Mouse (Mus musculus) gastrocnemius, adult 2 months (tissue): ENCODE results near the gene Smim7. TPM values are rescaled to one million over a fixed set of nuclear protein-coding genes. Genes with fewer than 3 reads are reported as not detected.

Experiments
- DNase-seq: peaks from one replicate; pipeline ENCODE4 v3.0.0; 2022
- H3K27ac ChIP-seq: fragments of 200-600 bp; 2 replicates; pipeline ENCODE4 v1.8.1; 2022; ENCODE audit warnings: mild to moderate bottlenecking
- H3K4me3 ChIP-seq: fragments of 200-600 bp; 2 replicates; pipeline ENCODE4 v1.8.1; 2022; ENCODE audit warnings: mild to moderate bottlenecking, moderate library complexity
- CTCF ChIP-seq: fragments of 200-600 bp; IDR thresholded peaks from 2 replicates; pipeline ENCODE4 v1.8.1; 2022; ENCODE audit warnings: antibody characterized with exemption, mild to moderate bottlenecking, moderate library complexity
- intact Hi-C: fragments of 180-260 bp; cut with DNase I; formaldehyde crosslinking; loops from one replicate; pipeline ENCODE4 v1.15.1; 2025
- microRNA-seq: library from miRNA; unstranded; fragments of <30 nt; microRNA quantifications from one replicate; pipeline ENCODE4 v1.2.0, GENCODE M21; 2021
- total RNA-seq, 2 experiments: library from RNA; stranded (reverse); gene quantifications; 2 replicates each; pipeline ENCODE4 v1.2.3; 2021

Smim7 gene
- total RNA-seq, 2 experiments from 2014 or later = 64.8 to 65.9 TPM

- intact Hi-C loops = no loop called here
- peak; percentile 1 for DNase-seq
- TF ChIP-seq CTCF = no peak
- no peak overlapping the region for H3K27ac ChIP-seq
- no peak overlapping the region for H3K4me3 ChIP-seq
These were observed 36.0 kb downstream of the Smim7 start for GRCm38 (mm10) chr8:72534888-72535287.

GRCm38 (mm10) chr8:72532103-72532502 is 38.8 kb downstream of the Smim7 start:
- TF ChIP-seq CTCF = no peak
- no peak for DNase-seq
- Histone ChIP-seq H3K27ac (no peak overlapping the region), H3K4me3 (no peak overlapping the region)
- intact Hi-C loops = no loop called here

GRCm38 (mm10) chr8:72521888-72522287 is 49.0 kb downstream of the Smim7 start:
- H3K4me3 ChIP-seq = no peak overlapping the region
- no peak overlapping the region for H3K27ac ChIP-seq
- intact Hi-C loops = no loop called here
- no peak for DNase-seq
- no peak for TF ChIP-seq CTCF

DNA sequence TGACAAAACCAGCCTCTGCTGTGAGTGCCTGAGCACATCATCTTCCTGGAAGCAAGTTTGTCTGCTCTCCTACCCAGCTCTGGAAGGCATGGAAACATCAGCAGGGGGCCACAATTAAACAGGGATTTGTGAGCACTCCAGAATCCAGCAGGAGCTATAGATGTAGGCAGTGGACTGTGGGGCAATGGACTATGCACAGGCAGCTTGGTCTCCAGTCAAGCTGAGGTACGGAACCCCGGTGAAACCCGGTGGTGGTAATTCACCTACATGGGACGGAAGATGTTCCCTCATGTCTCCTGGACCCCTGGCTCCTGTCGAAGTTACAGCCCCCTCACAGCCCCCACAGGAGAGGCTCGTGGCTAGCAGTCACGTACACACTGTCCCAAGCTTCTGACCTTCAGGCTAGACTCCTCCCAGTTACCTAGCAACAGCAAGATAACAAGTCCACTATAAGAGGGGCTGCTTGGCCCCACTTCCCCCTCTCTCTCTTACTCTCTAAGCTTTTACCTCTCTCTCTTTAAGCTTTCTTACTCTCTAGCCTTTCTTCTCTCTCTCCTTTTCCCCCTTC is 53.4 kb downstream of the Smim7 start:
- no peak for TF ChIP-seq CTCF
- Histone ChIP-seq H3K27ac (peak overlapping the region; percentile 31; the same call in 1 of the 2 replicates), H3K4me3 (no peak overlapping the region)
- intact Hi-C loops = no loop called here
- DNase-seq = no peak

Small RNA genes within 50 kb of the gene (microRNA-seq; reads per million reads assigned to microRNA genes)
- gene Gm28019 = not detected

Other genes with a start within 250 kb of the Smim7 start
- 10 to 100 TPM; 25.5 to 27.5 TPM for gene Eps15l1, start 149.6 kb downstream of the Smim7 start, total RNA-seq
- gene Calr3, start 127.2 kb downstream of the Smim7 start, total RNA-seq = 1 to 10 TPM; 3.1 to 4.2 TPM
- gene 1700030K09Rik, start 127.2 kb downstream of the Smim7 start, total RNA-seq = 1 to 10 TPM; 3.3 to 4.8 TPM
- 10 to 100 TPM; 19.7 to 26.1 TPM for gene Cherp, start 95.9 kb downstream of the Smim7 start, total RNA-seq
- 10 to 100 TPM; 44.8 to 52.0 TPM for gene Slc35e1, start 78.5 kb downstream of the Smim7 start, total RNA-seq
- 10 to 100 TPM in 1 of 2 experiments, 1 to 10 TPM in 1; 7.0 to 17.2 TPM for gene Med26, start 22.8 kb downstream of the Smim7 start, total RNA-seq
- gene Tmem38a, start 967 bp upstream of the Smim7 start, total RNA-seq = 1,000 to 10,000 TPM; 1,184 to 1,285 TPM
- gene Nwd1, start 75.6 kb upstream of the Smim7 start, total RNA-seq = 1 to 10 TPM; 1.2 to 2.0 TPM
- 10 to 100 TPM; 29.4 to 36.6 TPM for gene Sin3b, start 152.2 kb upstream of the Smim7 start, total RNA-seq
- gene F2rl3, start 190.8 kb upstream of the Smim7 start, total RNA-seq = 1 to 10 TPM; 1.1 to 1.6 TPM